Mouse (Mus musculus) kidney, adult 18-20 months (tissue): ENCODE measurements around the gene Stkld1.

Experiments used
- DNase-seq: peaks from one replicate; pipeline ENCODE4 v3.0.0; 2021

Stkld1 gene

GRCm38 (mm10) chr2:26963923-26964723, 30.3 kb downstream of the Stkld1 start, which contains the start of gene Rexo4:
Gene Rexo4 (minus strand): TSS chr2:26964386.
- DNase-seq: peak; percentile 94

GRCm38 (mm10) chr2:26964724-26965370, 31.0 kb downstream of the Stkld1 start:
- no peak for DNase-seq

- no peak for DNase-seq
Observed at GRCm38 (mm10) chr2:26967262-26967661, 33.4 kb downstream of the Stkld1 start.

GRCm38 (mm10) chr2:26973116-26973515, 39.3 kb downstream of the Stkld1 start, which contains the start of gene Adamts13:
Gene Adamts13 (plus strand): TSS chr2:26973416.
- DNase-seq: no peak

- DNase-seq: no peak
Observed at GRCm38 (mm10) chr2:26973960-26974359, 40.1 kb downstream of the Stkld1 start.

GRCm38 (mm10) chr2:26980361-26980760, 46.5 kb downstream of the Stkld1 start:
- no peak for DNase-seq

GRCm38 (mm10) chr2:26984179-26984578, 50.3 kb downstream of the Stkld1 start:
- no peak for DNase-seq

- no peak for DNase-seq
Observed at GRCm38 (mm10) chr2:26984640-26985039, 50.8 kb downstream of the Stkld1 start.

GRCm38 (mm10) chr2:26993936-26994335, 60.1 kb downstream of the Stkld1 start:
- DNase-seq: no peak

- no peak for DNase-seq
Observed at GRCm38 (mm10) chr2:26997498-26997897, 63.7 kb downstream of the Stkld1 start.

GRCm38 (mm10) chr2:26997993-26998392, 64.1 kb downstream of the Stkld1 start:
- no peak for DNase-seq
